ENCODE assay signal across 8 mouse cellular contexts in the genomic region with DNA sequence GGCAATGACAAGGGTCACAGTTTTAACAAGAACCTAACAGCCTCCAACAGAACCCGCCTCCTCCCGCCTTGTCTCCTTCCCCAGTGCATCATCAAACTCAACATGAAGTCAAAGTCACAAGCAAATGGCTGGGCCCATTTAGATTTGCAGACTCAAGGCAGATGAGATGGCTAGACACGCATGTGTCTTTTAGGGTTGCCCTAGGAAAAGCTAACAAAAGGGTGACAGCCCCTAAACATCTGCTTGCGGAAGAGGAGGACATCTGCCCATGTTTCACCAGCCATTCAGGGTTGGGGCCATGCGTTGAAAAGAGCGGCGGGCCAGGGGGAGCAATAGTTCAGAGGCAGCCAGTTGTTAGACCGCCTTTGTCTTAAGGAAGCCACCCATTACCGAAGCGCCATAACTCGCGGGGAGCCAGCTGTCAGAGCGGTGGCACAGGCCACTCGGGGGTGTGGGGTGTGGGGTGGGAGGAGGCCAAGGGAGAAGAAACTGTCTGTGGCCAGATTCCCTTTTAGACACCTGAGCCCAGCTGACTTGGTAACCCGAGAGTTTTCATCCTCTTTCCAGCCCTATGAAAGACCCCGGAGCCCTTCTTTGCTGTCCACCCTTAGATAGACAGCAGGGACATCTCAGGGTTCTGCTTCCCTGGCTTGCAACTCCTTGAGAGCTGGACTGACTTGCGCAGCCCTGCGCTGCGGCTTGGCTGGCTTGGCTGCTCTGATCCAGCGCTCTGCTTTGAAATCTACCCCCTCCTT. TPM values are rescaled to one million over a fixed set of nuclear protein-coding genes. Genes with fewer than 3 reads are reported as not detected.
DNase-seq lines count a peak whose midpoint lies in the region; ATAC-seq lines count a peak whose summit lies in the region.

No protein-coding gene starts in this region.

- no peak overlapping the region for H3K27ac ChIP-seq in heart, embryonic 10.5 days
- peak overlapping the region; percentile 85 for H3K27ac ChIP-seq in forebrain, embryonic 15.5 days (replicated peaks)
- peak overlapping the region; percentile 44 for H3K27ac ChIP-seq in midbrain, embryonic 11.5 days (ENCODE audit: low read depth, low read length)

- no peaks in the 10 kb centered on the region for H3K9me3 ChIP-seq in heart, embryonic 10.5 days
- no peaks in the 10 kb centered on the region for H3K9me3 ChIP-seq in forebrain, embryonic 15.5 days
- no peaks in the 10 kb centered on the region for H3K9me3 ChIP-seq in midbrain, embryonic 11.5 days (ENCODE audit: control insufficient read depth, low read length)

- peak; percentile 5; the same call in 1 of the 2 replicates for ATAC-seq in forebrain, embryonic 15.5 days (replicated peaks)
- peak; percentile 42 for ATAC-seq in midbrain, embryonic 11.5 days (ENCODE audit: low FRiP score)
- no peak for ATAC-seq in erythroblast, adult 5-6 weeks (replicated peaks; ENCODE audit: low FRiP score, poor library complexity, severe bottlenecking)

- H3K4me3 ChIP-seq in heart, embryonic 10.5 days = peak overlapping the region; percentile 70
- peak overlapping the region; percentile 74 for H3K4me3 ChIP-seq in forebrain, embryonic 15.5 days
- peak overlapping the region; percentile 66 for H3K4me3 ChIP-seq in midbrain, embryonic 11.5 days (ENCODE audit: low read depth, low read length)

- peaks cover 28% of the 10 kb centered on the region for H3K4me1 ChIP-seq in heart, embryonic 10.5 days
- peaks cover 44% of the 10 kb centered on the region for H3K4me1 ChIP-seq in forebrain, embryonic 15.5 days
- peaks cover 17% of the 10 kb centered on the region for H3K4me1 ChIP-seq in midbrain, embryonic 11.5 days (ENCODE audit: control insufficient read depth, insufficient read depth, low read length)

- peak overlapping the region; percentile 83 for H3K9ac ChIP-seq in forebrain, embryonic 15.5 days (replicated peaks)
- H3K9ac ChIP-seq in midbrain, embryonic 11.5 days (ENCODE audit: low read length) = peak overlapping the region; percentile 73

- peaks cover 88% of the 10 kb centered on the region for H3K27me3 ChIP-seq in heart, embryonic 10.5 days (ENCODE audit: insufficient read depth, poor library complexity, severe bottlenecking)
- H3K27me3 ChIP-seq in forebrain, embryonic 15.5 days = peaks cover 4% of the 10 kb centered on the region; the same call in 1 of the 2 replicates
- peaks cover 37% of the 10 kb centered on the region for H3K27me3 ChIP-seq in midbrain, embryonic 11.5 days (ENCODE audit: control insufficient read depth, insufficient read depth, low read length)

- 17% methylated on average over 20 of the region's 20 CpGs for WGBS in heart, embryonic 10.5 days
- WGBS in forebrain, embryonic 15.5 days = 15% methylated on average over 20 of the region's 20 CpGs
- 12% methylated on average over 20 of the region's 20 CpGs for WGBS in midbrain, embryonic 11.5 days

- DNase-seq in heart, embryonic 10.5 days (ENCODE audit: low spot score) = no peak
- no peak for DNase-seq in heart, postnatal 4 days
- peak; percentile 28 for DNase-seq in T-cell, adult 2 months (ENCODE audit: low spot score)
- DNase-seq in midbrain, embryonic 11.5 days (ENCODE audit: low spot score, missing footprints) = peak; percentile 92
- DNase-seq in B cell, adult 2 months = no peak
- no peak for DNase-seq in gastrocnemius, postnatal 4 days (ENCODE audit: low spot score in 2 of 2)

- peaks cover 4% of the 10 kb centered on the region; the same call in 1 of the 2 replicates for H3K36me3 ChIP-seq in heart, embryonic 10.5 days
- H3K36me3 ChIP-seq in forebrain, embryonic 15.5 days = no peaks in the 10 kb centered on the region
- no peaks in the 10 kb centered on the region for H3K36me3 ChIP-seq in midbrain, embryonic 11.5 days (ENCODE audit: control insufficient read depth, insufficient read depth, low read length)

- peak overlapping the region; percentile 94 for H3K4me2 ChIP-seq in forebrain, embryonic 15.5 days (replicated peaks)
- peak overlapping the region; percentile 91 for H3K4me2 ChIP-seq in midbrain, embryonic 11.5 days

RNA-seq across cellular contexts. Expression of a gene that starts 0.5 kb away (rescaled TPM):
- 0.65 and 0.85 TPM in 2 replicates for polyA plus RNA-seq in heart, embryonic 10.5 days (2016; fragmentation: Nextera tagmentation; extraction: Ambion mirVana)
- 1 to 10 TPM; 6.5 to 8.5 TPM for total RNA-seq in heart, postnatal 4 days (2021)
- polyA plus RNA-seq in forebrain, embryonic 15.5 days (2015; fragmentation: Nextera tagmentation; extraction: Ambion mirVana) = 48.1 and 49.0 TPM in 2 replicates
- polyA plus RNA-seq in midbrain, embryonic 11.5 days (2014; fragmentation: Nextera tagmentation; extraction: Ambion mirVana) = 11.2 and 12.2 TPM in 2 replicates
- total RNA-seq in gastrocnemius, postnatal 4 days (2021) = 1 to 10 TPM; 6.0 to 6.7 TPM
- total RNA-seq in erythroblast, adult 5-6 weeks (2015; ENCODE audit: low replicate concordance) = not detected in 2 replicates
- not detected in 2 replicates for total RNA-seq in erythroblast, adult 5-6 weeks (2017; ENCODE audit: low replicate concordance)

Comparison
In these comparisons a context has a peak if more than half of its experiments do, and no peak if none do; other contexts are left out.
1. DNase-seq: peak in T-cell, adult 2 months (single experiment) and midbrain, embryonic 11.5 days (single experiment); none in heart, embryonic 10.5 days (single experiment), heart, postnatal 4 days (single experiment), B cell, adult 2 months (0 of 2) and gastrocnemius, postnatal 4 days (0 of 2).
2. RNA of a gene that starts 0.5 kb away (total RNA-seq): 6.5 to 8.5 TPM in heart, postnatal 4 days and 6.0 to 6.7 TPM in gastrocnemius, postnatal 4 days; not detected in erythroblast, adult 5-6 weeks; every median in the first group is over 4 times any median in the second.
3. Peak in every context shown above with its lines, with median percentiles within 50 percentile points of each other: H3K4me3 ChIP-seq.